Mouse (Mus musculus): ENCODE data around the gene Ipo9. TPM values are rescaled to one million over a fixed set of nuclear protein-coding genes. Genes with fewer than 3 reads are reported as not detected.
A peak's percentile ranks its signal among the peaks of the same experiment; 100 is the strongest.

Gene Ipo9
- polyA plus RNA-seq, 1 experiment, result 58.3 TPM

DNA sequence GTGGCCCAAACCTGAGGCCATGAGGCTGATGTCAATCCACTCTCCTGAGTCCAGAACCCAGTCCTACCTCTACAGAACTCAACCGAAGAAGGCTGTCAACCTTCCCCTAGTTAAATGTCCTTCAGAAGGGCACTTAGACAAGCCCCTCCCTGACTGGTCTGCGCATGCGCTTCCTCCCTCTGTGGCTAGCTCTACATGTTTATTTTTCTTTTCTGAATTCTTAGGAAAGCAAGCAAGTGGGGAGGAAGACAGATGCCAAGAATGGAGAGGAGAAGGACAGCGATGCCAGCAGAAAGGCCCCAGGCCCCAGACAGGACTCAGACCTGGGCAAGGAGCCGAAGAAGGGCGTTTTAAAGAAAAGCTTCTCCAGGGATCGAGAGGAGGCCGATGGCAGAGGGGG lies 66.9 kb downstream of the Ipo9 start:
- no peak overlapping the region for H3K4me3 ChIP-seq (ENCODE audit: insufficient read depth, low read depth, low read length)
- H3K27me3 ChIP-seq (replicated peaks; ENCODE audit: control insufficient read depth, insufficient read depth, low read length), result no peaks in the 10 kb centered on the region
- no peaks in the 10 kb centered on the region for H3K36me3 ChIP-seq (ENCODE audit: control insufficient read depth, insufficient read depth, low read length)
- DNase-seq, result no peak
- no peak for TF ChIP-seq CTCF (conservative IDR thresholded peaks at IDR 0.05; ENCODE audit: insufficient read depth, insufficient read length, low read depth, low read length)
- WGBS, result 75% methylated on average over 8 of the region's 8 CpGs
- no peak overlapping the region for H3K27ac ChIP-seq (ENCODE audit: insufficient read depth, low read depth, low read length)
- H3K4me1 ChIP-seq (ENCODE audit: control insufficient read depth, insufficient read depth, low read length), result no peaks in the 10 kb centered on the region

DNA sequence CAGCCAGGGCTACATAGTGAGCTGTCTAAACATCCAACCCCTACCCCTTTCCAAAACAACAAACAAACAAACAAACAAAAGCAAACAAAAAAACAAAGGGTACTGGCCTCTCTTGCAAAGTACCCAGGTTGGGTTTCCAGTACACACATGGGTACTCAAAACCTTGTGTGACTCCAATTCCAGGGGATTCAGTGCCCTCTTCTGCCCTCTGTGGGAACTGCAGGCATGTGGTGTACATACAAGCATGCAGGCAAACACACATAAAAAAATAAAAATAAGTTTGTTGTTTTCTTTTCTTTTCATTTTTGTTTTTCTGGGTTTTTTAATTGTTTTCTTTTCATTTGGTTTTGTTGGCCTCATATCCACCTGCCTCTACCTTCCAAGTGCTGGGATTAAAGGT lies 68.2 kb downstream of the Ipo9 start:
- Histone ChIP-seq H3K36me3 (ENCODE audit: control insufficient read depth, insufficient read depth, low read length) (no peaks in the 10 kb centered on the region), H3K27ac (ENCODE audit: insufficient read depth, low read depth, low read length) (no peak overlapping the region), H3K4me3 (ENCODE audit: insufficient read depth, low read depth, low read length) (no peak overlapping the region), H3K27me3 (replicated peaks; ENCODE audit: control insufficient read depth, insufficient read depth, low read length) (no peaks in the 10 kb centered on the region), H3K4me1 (ENCODE audit: control insufficient read depth, insufficient read depth, low read length) (no peaks in the 10 kb centered on the region)
- no peak for DNase-seq
- TF ChIP-seq POLR2A (IDR thresholded peaks at IDR 0.05; ENCODE audit: low read depth, low read length) (no peak), CTCF (conservative IDR thresholded peaks at IDR 0.05; ENCODE audit: insufficient read depth, insufficient read length, low read depth, low read length) (no peak)

DNA sequence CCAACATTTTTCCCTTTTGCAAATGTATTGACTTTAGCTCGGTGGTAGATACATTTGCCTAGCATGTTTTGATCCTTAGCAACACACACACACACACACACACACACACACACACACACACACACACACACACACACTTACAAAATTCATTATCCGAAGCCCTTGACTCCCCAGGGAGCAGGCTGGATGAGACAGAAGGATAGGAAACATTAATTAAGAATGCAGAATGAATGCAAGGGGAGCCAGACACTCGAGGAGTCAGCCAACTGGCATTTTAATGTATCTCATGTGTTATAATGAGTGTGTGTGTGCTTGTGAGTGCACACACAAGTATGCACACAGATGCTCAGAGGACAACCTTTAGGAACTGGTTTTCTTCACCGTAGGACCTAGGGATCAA lies 68.8 kb downstream of the Ipo9 start:
- DNase-seq, result no peak
- no peaks in the 10 kb centered on the region for H3K4me1 ChIP-seq (ENCODE audit: control insufficient read depth, insufficient read depth, low read length)
- H3K27me3 ChIP-seq (replicated peaks; ENCODE audit: control insufficient read depth, insufficient read depth, low read length), result no peaks in the 10 kb centered on the region
- H3K36me3 ChIP-seq (ENCODE audit: control insufficient read depth, insufficient read depth, low read length), result no peaks in the 10 kb centered on the region
- WGBS, result 79% methylated on average over 4 of the region's 4 CpGs
- no peak for TF ChIP-seq CTCF (conservative IDR thresholded peaks at IDR 0.05; ENCODE audit: insufficient read depth, insufficient read length, low read depth, low read length)
- no peak for TF ChIP-seq POLR2A (IDR thresholded peaks at IDR 0.05; ENCODE audit: low read depth, low read length)
- H3K27ac ChIP-seq (ENCODE audit: insufficient read depth, low read depth, low read length), result no peak overlapping the region
- H3K4me3 ChIP-seq (ENCODE audit: insufficient read depth, low read depth, low read length), result no peak overlapping the region

DNA sequence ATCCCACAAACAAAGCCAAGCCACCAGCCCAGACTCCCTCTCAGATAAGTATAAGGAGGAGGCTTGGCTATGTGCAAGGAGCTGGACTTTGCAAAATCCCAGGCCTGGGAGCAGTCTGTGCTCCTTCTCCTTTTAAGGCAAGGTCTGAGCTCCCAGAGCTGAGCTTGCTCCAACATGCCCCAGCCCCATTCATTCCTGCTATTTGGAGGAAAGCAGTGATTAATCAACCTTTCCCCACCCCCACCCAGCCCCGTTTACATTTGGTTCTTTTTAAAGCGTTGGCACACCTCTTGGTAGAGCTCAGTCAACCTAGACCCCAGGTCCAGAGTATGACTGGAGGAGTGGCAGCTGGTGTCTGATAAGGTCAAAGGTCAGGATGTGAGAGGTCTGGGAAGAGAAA lies 71.2 kb downstream of the Ipo9 start:
- H3K4me3 ChIP-seq (ENCODE audit: insufficient read depth, low read depth, low read length), result no peak overlapping the region
- no peaks in the 10 kb centered on the region for H3K36me3 ChIP-seq (ENCODE audit: control insufficient read depth, insufficient read depth, low read length)
- peak; percentile 25 for DNase-seq
- TF ChIP-seq POLR2A (IDR thresholded peaks at IDR 0.05; ENCODE audit: low read depth, low read length) (no peak), CTCF (conservative IDR thresholded peaks at IDR 0.05; ENCODE audit: insufficient read depth, insufficient read length, low read depth, low read length) (no peak)
- no peaks in the 10 kb centered on the region for H3K27me3 ChIP-seq (replicated peaks; ENCODE audit: control insufficient read depth, insufficient read depth, low read length)
- H3K27ac ChIP-seq (ENCODE audit: insufficient read depth, low read depth, low read length), result no peak overlapping the region
- 13% methylated on average over 2 of the region's 2 CpGs for WGBS
- no peaks in the 10 kb centered on the region for H3K4me1 ChIP-seq (ENCODE audit: control insufficient read depth, insufficient read depth, low read length)

DNA sequence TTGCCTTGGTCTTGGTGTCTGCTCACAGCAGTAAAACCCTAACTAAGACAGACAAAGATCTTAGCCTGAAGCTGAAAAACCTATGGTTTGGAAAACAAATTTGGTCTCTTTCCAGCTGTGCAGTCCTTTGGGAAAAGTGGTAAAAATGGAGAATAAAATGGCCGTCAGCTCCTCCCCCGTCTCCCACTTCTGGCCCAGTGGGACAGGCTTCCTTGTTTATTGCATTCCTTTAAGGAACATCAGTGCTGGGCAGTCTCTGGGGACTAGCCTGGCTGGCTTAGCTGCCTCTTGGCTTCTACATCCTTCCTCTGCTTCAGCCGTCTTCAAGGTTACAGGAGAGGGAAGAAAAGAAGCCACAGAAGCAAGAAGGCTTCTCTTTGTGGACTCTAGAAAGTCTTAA lies 78.3 kb downstream of the Ipo9 start:
- WGBS, result 65% methylated on average over 3 of the region's 3 CpGs
- H3K4me3 ChIP-seq (ENCODE audit: insufficient read depth, low read depth, low read length), result no peak overlapping the region
- no peaks in the 10 kb centered on the region for H3K36me3 ChIP-seq (ENCODE audit: control insufficient read depth, insufficient read depth, low read length)
- peak; percentile 66 for DNase-seq
- no peaks in the 10 kb centered on the region for H3K4me1 ChIP-seq (ENCODE audit: control insufficient read depth, insufficient read depth, low read length)
- peak overlapping the region; percentile 49; the same call in 1 of the 2 replicates for H3K27ac ChIP-seq (ENCODE audit: insufficient read depth, low read depth, low read length)
- no peaks in the 10 kb centered on the region for H3K27me3 ChIP-seq (replicated peaks; ENCODE audit: control insufficient read depth, insufficient read depth, low read length)
- TF ChIP-seq POLR2A (IDR thresholded peaks at IDR 0.05; ENCODE audit: low read depth, low read length) (no peak), CTCF (conservative IDR thresholded peaks at IDR 0.05; ENCODE audit: insufficient read depth, insufficient read length, low read depth, low read length) (no peak)

DNA sequence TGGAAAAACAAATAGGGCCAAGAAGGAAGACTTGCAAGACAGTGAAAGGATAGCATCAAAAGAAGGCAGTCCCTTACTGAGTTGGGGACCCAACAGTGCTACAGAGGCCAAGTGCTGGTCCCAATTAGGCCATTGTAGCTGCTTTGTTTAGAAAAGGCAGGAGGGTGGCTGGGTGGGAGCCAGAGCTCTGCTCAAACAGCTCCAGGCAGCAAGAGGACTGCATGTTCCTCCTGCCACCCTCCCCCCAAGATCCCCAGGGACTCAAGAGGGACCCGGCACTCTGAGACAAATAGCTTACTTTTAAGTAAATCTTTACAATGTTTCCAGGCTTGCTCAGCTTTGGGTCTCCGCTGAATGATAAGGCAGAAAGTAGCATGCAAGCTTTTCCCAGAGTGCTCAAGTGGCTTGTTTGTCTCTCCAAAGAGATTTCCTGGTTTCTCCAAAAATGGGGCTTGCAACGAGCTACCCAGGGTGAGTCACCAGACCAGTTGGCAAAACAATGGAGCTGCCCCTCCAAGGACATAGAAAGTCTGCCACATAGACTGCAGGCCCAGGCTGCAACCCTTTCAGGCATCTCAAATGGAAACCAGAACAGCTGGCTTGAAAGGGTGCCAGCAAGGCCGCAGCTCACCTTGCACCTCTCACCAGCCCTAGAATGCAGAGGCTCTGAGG lies 82.7 kb downstream of the Ipo9 start:
- WGBS, result 72% methylated on average over 4 of the region's 4 CpGs
- TF ChIP-seq CTCF (conservative IDR thresholded peaks at IDR 0.05; ENCODE audit: insufficient read depth, insufficient read length, low read depth, low read length) (no peak), POLR2A (IDR thresholded peaks at IDR 0.05; ENCODE audit: low read depth, low read length) (no peak)
- Histone ChIP-seq H3K36me3 (ENCODE audit: control insufficient read depth, insufficient read depth, low read length) (no peaks in the 10 kb centered on the region), H3K27me3 (replicated peaks; ENCODE audit: control insufficient read depth, insufficient read depth, low read length) (no peaks in the 10 kb centered on the region; the same call in 1 of the 2 replicates), H3K4me3 (ENCODE audit: insufficient read depth, low read depth, low read length) (no peak overlapping the region), H3K4me1 (ENCODE audit: control insufficient read depth, insufficient read depth, low read length) (no peaks in the 10 kb centered on the region), H3K27ac (ENCODE audit: insufficient read depth, low read depth, low read length) (0 out of 2 replicates have a peak overlapping the region, but pooled peaks have one; percentile 20)
- peak; percentile 36 for DNase-seq

DNA sequence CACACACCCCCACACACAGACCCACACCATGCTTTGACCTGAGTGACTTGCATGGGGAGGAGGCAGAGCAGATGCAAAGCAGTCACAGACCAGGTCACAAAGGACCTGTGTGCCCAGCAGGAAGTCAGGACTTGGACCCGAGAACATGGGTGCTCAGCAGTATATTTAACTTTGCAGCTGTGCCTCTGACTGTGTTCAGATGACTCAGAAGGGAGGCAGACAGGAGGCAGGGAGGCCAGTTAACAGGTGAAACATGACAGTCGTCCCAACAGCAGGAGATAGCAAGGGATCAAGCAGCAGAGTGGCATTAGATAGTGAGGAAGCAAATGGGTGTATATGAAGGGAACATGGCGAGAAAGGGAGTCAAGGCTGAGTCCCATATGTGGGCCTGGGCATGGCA lies 83.4 kb downstream of the Ipo9 start:
- 68% methylated on average over 3 of the region's 3 CpGs for WGBS

More for the DNA sequence above, 83.4 kb downstream of the Ipo9 start:
- no peaks in the 10 kb centered on the region for H3K36me3 ChIP-seq (ENCODE audit: control insufficient read depth, insufficient read depth, low read length)
- H3K4me1 ChIP-seq (ENCODE audit: control insufficient read depth, insufficient read depth, low read length), result no peaks in the 10 kb centered on the region
- H3K27ac ChIP-seq (ENCODE audit: insufficient read depth, low read depth, low read length), result no peak overlapping the region
- no peak overlapping the region for H3K4me3 ChIP-seq (ENCODE audit: insufficient read depth, low read depth, low read length)
- H3K27me3 ChIP-seq (replicated peaks; ENCODE audit: control insufficient read depth, insufficient read depth, low read length), result no peaks in the 10 kb centered on the region; the same call in 1 of the 2 replicates
- DNase-seq, result no peak
- TF ChIP-seq CTCF (conservative IDR thresholded peaks at IDR 0.05; ENCODE audit: insufficient read depth, insufficient read length, low read depth, low read length) (no peak), POLR2A (IDR thresholded peaks at IDR 0.05; ENCODE audit: low read depth, low read length) (no peak)
